Mouse (Mus musculus): ENCODE data around the gene Auts2. TPM values are rescaled to one million over a fixed set of nuclear protein-coding genes. Genes with fewer than 3 reads are reported as not detected.

The Auts2 gene
- polyA plus RNA-seq, 1 experiment from 2014 or later, result 30.4 TPM

GRCm38 (mm10) chr5:131843766-131844518 is 699.2 kb downstream of the Auts2 start:
- WGBS, result 61% methylated on average over 9 of the region's 9 CpGs
- H3K27ac ChIP-seq (ENCODE audit: low read depth), result no peak overlapping the region
- no peaks in the 10 kb centered on the region for H3K9me3 ChIP-seq (ENCODE audit: control insufficient read depth, low read length)
- peaks cover 20% of the 10 kb centered on the region for H3K4me1 ChIP-seq (replicated peaks; ENCODE audit: control insufficient read depth, insufficient read depth, low read length)
- ATAC-seq (replicated peaks; ENCODE audit: low FRiP score, low TSS enrichment, low read depth) (no peak), DNase-seq (ENCODE audit: low spot score) (no peak)
- H3K36me3 ChIP-seq (ENCODE audit: control insufficient read depth, insufficient read depth, low read length), result no peaks in the 10 kb centered on the region
- no peak overlapping the region for H3K4me3 ChIP-seq (ENCODE audit: low read depth, low read length)
- H3K4me2 ChIP-seq (ENCODE audit: low read length), result no peak overlapping the region
- H3K9ac ChIP-seq (ENCODE audit: low read length), result no peak overlapping the region
- no peaks in the 10 kb centered on the region for H3K27me3 ChIP-seq (replicated peaks; ENCODE audit: control insufficient read depth, insufficient read depth, low read length)

GRCm38 (mm10) chr5:131839657-131840315 is 703.4 kb downstream of the Auts2 start:
- Histone ChIP-seq H3K4me2 (ENCODE audit: low read length) (no peak overlapping the region), H3K27me3 (replicated peaks; ENCODE audit: control insufficient read depth, insufficient read depth, low read length) (no peaks in the 10 kb centered on the region), H3K9me3 (ENCODE audit: control insufficient read depth, low read length) (no peaks in the 10 kb centered on the region), H3K36me3 (ENCODE audit: control insufficient read depth, insufficient read depth, low read length) (no peaks in the 10 kb centered on the region), H3K9ac (ENCODE audit: low read length) (no peak overlapping the region), H3K27ac (ENCODE audit: low read depth) (no peak overlapping the region), H3K4me3 (ENCODE audit: low read depth, low read length) (no peak overlapping the region), H3K4me1 (replicated peaks; ENCODE audit: control insufficient read depth, insufficient read depth, low read length) (peaks cover 20% of the 10 kb centered on the region)
- DNase-seq (ENCODE audit: low spot score) (no peak), ATAC-seq (replicated peaks; ENCODE audit: low FRiP score, low TSS enrichment, low read depth) (peak; percentile 66)
- WGBS, result 25% methylated on average over 14 of the region's 14 CpGs

- DNase-seq (ENCODE audit: low spot score) (no peak), ATAC-seq (replicated peaks; ENCODE audit: low FRiP score, low TSS enrichment, low read depth) (no peak)
- Histone ChIP-seq H3K4me3 (ENCODE audit: low read depth, low read length) (no peak overlapping the region), H3K9ac (ENCODE audit: low read length) (no peak overlapping the region), H3K27ac (ENCODE audit: low read depth) (no peak overlapping the region), H3K4me2 (ENCODE audit: low read length) (no peak overlapping the region), H3K27me3 (replicated peaks; ENCODE audit: control insufficient read depth, insufficient read depth, low read length) (no peaks in the 10 kb centered on the region), H3K9me3 (ENCODE audit: control insufficient read depth, low read length) (no peaks in the 10 kb centered on the region), H3K36me3 (ENCODE audit: control insufficient read depth, insufficient read depth, low read length) (no peaks in the 10 kb centered on the region), H3K4me1 (replicated peaks; ENCODE audit: control insufficient read depth, insufficient read depth, low read length) (peaks cover 19% of the 10 kb centered on the region)
- WGBS, result 62% methylated on average over 10 of the region's 10 CpGs
Observed at GRCm38 (mm10) chr5:131839023-131839422, 704.1 kb downstream of the Auts2 start.

GRCm38 (mm10) chr5:131838064-131838463 is 705.1 kb downstream of the Auts2 start:
- 59% methylated on average over 6 of the region's 6 CpGs for WGBS
- H3K4me1 ChIP-seq (replicated peaks; ENCODE audit: control insufficient read depth, insufficient read depth, low read length), result peaks cover 17% of the 10 kb centered on the region
- ATAC-seq (replicated peaks; ENCODE audit: low FRiP score, low TSS enrichment, low read depth), result no peak

GRCm38 (mm10) chr5:131836014-131836735 is 707.0 kb downstream of the Auts2 start:
- ATAC-seq (replicated peaks; ENCODE audit: low FRiP score, low TSS enrichment, low read depth) (peak; percentile 61; the same call in 1 of the 2 replicates), DNase-seq (ENCODE audit: low spot score) (no peak)
- peak overlapping the region; percentile 52 for H3K27ac ChIP-seq (ENCODE audit: low read depth)
- H3K36me3 ChIP-seq (ENCODE audit: control insufficient read depth, insufficient read depth, low read length), result no peaks in the 10 kb centered on the region
- no peaks in the 10 kb centered on the region for H3K27me3 ChIP-seq (replicated peaks; ENCODE audit: control insufficient read depth, insufficient read depth, low read length)
- H3K4me1 ChIP-seq (replicated peaks; ENCODE audit: control insufficient read depth, insufficient read depth, low read length), result peaks cover 17% of the 10 kb centered on the region
- no peak overlapping the region for H3K4me2 ChIP-seq (ENCODE audit: low read length)
- no peak overlapping the region for H3K9ac ChIP-seq (ENCODE audit: low read length)
- H3K4me3 ChIP-seq (ENCODE audit: low read depth, low read length), result no peak overlapping the region
- H3K9me3 ChIP-seq (ENCODE audit: control insufficient read depth, low read length), result no peaks in the 10 kb centered on the region
- 61% methylated on average over 6 of the region's 6 CpGs for WGBS

More at GRCm38 (mm10) chr5:131838064-131838463, 705.1 kb downstream of the Auts2 start:
- H3K9ac ChIP-seq (ENCODE audit: low read length), result no peak overlapping the region
- no peaks in the 10 kb centered on the region for H3K36me3 ChIP-seq (ENCODE audit: control insufficient read depth, insufficient read depth, low read length)
- no peaks in the 10 kb centered on the region for H3K9me3 ChIP-seq (ENCODE audit: control insufficient read depth, low read length)
- no peaks in the 10 kb centered on the region for H3K27me3 ChIP-seq (replicated peaks; ENCODE audit: control insufficient read depth, insufficient read depth, low read length)
- DNase-seq (ENCODE audit: low spot score), result no peak
- H3K4me3 ChIP-seq (ENCODE audit: low read depth, low read length), result no peak overlapping the region
- H3K4me2 ChIP-seq (ENCODE audit: low read length), result no peak overlapping the region
- H3K27ac ChIP-seq (ENCODE audit: low read depth), result no peak overlapping the region

- no peak overlapping the region for H3K4me2 ChIP-seq (ENCODE audit: low read length)
- WGBS, result 63% methylated on average over 19 of the region's 19 CpGs
- ATAC-seq (replicated peaks; ENCODE audit: low FRiP score, low TSS enrichment, low read depth) (no peak), DNase-seq (ENCODE audit: low spot score) (no peak)
- no peaks in the 10 kb centered on the region for H3K27me3 ChIP-seq (replicated peaks; ENCODE audit: control insufficient read depth, insufficient read depth, low read length)
- H3K9ac ChIP-seq (ENCODE audit: low read length), result no peak overlapping the region
- H3K36me3 ChIP-seq (ENCODE audit: control insufficient read depth, insufficient read depth, low read length), result no peaks in the 10 kb centered on the region
- no peaks in the 10 kb centered on the region; the same call in 1 of the 2 replicates for H3K4me1 ChIP-seq (replicated peaks; ENCODE audit: control insufficient read depth, insufficient read depth, low read length)
- H3K4me3 ChIP-seq (ENCODE audit: low read depth, low read length), result no peak overlapping the region
- H3K9me3 ChIP-seq (ENCODE audit: control insufficient read depth, low read length), result no peaks in the 10 kb centered on the region
- H3K27ac ChIP-seq (ENCODE audit: low read depth), result no peak overlapping the region
Observed at GRCm38 (mm10) chr5:131832891-131833876, 710.0 kb downstream of the Auts2 start.

GRCm38 (mm10) chr5:131830111-131830510 is 713.0 kb downstream of the Auts2 start:
- ATAC-seq (replicated peaks; ENCODE audit: low FRiP score, low TSS enrichment, low read depth), result no peak
- no peaks in the 10 kb centered on the region for H3K27me3 ChIP-seq (replicated peaks; ENCODE audit: control insufficient read depth, insufficient read depth, low read length)
- WGBS, result 53% methylated on average over 6 of the region's 6 CpGs

GRCm38 (mm10) chr5:131829248-131829647 is 713.9 kb downstream of the Auts2 start:
- Histone ChIP-seq H3K36me3 (ENCODE audit: control insufficient read depth, insufficient read depth, low read length) (no peaks in the 10 kb centered on the region), H3K9me3 (ENCODE audit: control insufficient read depth, low read length) (no peaks in the 10 kb centered on the region), H3K27ac (ENCODE audit: low read depth) (no peak overlapping the region), H3K9ac (ENCODE audit: low read length) (no peak overlapping the region), H3K4me1 (replicated peaks; ENCODE audit: control insufficient read depth, insufficient read depth, low read length) (no peaks in the 10 kb centered on the region; the same call in 1 of the 2 replicates), H3K4me3 (ENCODE audit: low read depth, low read length) (no peak overlapping the region), H3K27me3 (replicated peaks; ENCODE audit: control insufficient read depth, insufficient read depth, low read length) (no peaks in the 10 kb centered on the region), H3K4me2 (ENCODE audit: low read length) (no peak overlapping the region)
- 35% methylated on average over 3 of the region's 3 CpGs for WGBS
- ATAC-seq (replicated peaks; ENCODE audit: low FRiP score, low TSS enrichment, low read depth) (peak; percentile 50; the same call in 1 of the 2 replicates), DNase-seq (ENCODE audit: low spot score) (no peak)

More at GRCm38 (mm10) chr5:131830111-131830510, 713.0 kb downstream of the Auts2 start:
- Histone ChIP-seq H3K4me1 (replicated peaks; ENCODE audit: control insufficient read depth, insufficient read depth, low read length) (no peaks in the 10 kb centered on the region; the same call in 1 of the 2 replicates), H3K9ac (ENCODE audit: low read length) (no peak overlapping the region), H3K9me3 (ENCODE audit: control insufficient read depth, low read length) (no peaks in the 10 kb centered on the region), H3K27ac (ENCODE audit: low read depth) (no peak overlapping the region), H3K4me3 (ENCODE audit: low read depth, low read length) (no peak overlapping the region), H3K36me3 (ENCODE audit: control insufficient read depth, insufficient read depth, low read length) (no peaks in the 10 kb centered on the region), H3K4me2 (ENCODE audit: low read length) (no peak overlapping the region)
- DNase-seq (ENCODE audit: low spot score), result no peak
